Mouse (Mus musculus) embryo, embryonic 10.5 days (tissue): Measurements from ENCODE around the gene 2610008E11Rik.
"Not testable (repeated sequence)": the region's sequence is repeated elsewhere in the genome, so short reads cannot be mapped to it uniquely, and the experiment has no call there.

Experiments used
- DNase-seq: peaks from one replicate; pipeline ENCODE4 v3.0.0-alpha.2; 2015; ENCODE audit warnings: low spot score

The 2610008E11Rik gene

DNA sequence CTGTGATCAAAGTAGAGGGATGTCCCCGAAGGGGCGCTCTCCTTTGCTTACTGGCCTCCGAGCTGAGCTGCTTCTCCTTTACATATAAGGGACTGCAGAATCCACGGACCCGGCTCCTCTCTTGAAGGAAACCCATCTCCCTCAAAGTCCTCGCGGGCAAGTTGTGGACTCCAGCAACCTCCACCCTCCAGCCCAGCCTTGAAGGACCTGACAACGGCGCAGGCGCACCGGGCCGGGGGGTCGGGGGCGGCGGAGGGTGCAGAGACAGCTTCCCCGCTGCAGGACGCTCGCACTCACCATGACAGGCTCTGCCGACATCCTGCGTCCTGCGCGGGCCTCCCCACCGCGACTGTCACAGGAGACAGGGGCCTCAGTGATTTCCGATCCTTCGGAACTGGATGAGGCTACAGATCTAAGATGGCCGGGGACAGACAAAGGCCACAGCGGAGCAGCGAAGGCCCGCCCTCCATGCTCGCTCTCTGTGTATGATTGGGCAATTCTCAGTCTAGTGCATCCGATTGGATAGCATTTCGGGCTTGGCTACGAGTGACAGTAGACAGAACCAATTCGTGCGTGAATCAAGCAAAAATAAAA lies at the start of gene 2610008E11Rik:
TSS of gene 2610008E11Rik (minus strand) at position 440 of the 594 bp plus-strand sequence.
- peak; percentile 97 for DNase-seq

DNA sequence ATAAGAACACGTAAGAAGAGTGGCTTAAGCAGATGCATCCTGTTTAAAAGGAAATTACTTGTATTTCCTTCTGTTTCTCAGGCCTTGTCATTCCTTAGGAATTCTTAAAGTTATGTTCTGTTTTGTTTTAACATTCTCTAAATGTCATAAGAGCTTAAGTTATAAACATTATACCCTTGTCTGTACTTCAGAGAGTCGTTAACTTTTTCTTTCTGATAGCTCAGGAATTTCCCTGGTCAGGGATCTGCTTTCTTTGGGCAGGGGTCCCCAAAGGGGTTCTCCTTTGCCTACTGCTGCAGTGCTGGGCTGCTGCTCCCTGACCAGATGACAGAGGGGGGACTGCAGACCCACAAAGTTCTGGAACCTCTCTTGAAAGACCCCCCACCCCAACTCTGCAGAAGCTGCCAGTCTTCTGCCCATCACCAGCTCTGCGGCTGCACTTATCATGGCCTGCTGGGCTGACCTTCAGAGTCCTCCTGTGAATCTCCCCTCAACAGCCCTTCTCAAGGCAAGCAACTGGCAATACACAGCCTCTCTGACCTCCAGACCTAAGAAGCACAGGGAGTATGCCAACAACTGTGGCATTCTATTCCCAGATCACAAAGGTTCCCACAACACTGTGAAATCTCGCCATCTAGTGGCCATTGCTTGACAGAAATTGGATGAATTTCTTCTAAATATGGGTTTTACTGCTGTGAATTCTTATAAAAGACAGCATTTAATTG lies 18.9 kb upstream of the 2610008E11Rik start:
- DNase-seq: peak; percentile 90

DNA sequence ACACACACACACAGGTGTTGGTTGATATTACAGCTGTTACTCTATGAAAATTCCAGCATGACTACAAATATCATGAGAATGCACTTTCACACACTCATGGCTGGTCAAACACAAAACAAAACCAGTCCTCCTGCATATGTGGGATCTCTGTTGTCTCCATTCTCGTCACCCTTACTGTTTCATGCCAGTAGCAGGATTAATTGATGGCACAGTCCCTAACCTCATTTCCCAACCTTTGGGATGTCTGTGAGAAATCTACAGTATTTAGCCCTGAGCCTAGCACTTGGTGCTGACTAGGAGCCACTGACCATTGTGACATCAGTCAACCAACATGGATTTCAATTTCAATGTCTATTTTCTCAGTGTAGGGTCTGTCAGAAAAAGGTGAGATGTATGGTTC lies 17.7 kb upstream of the 2610008E11Rik start:
- no peak for DNase-seq

DNA sequence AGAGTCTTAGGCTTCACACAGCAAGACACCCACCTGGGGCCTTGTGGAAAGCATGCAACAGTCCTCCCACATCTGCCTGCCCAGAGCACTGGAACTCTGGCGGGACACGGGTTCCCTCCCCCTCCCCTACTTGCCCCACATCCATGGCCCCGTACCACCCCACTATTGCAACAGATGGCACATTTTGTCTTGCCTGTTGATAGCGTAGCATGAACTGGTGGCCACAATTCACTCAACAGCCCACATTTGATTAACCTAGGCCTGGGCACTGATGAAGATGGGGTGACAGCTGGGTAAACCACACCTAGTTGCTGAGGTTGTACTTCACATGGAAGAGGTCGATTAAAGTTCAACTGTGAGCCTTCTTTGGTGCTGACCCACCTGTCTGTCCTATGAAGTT lies 13.1 kb upstream of the 2610008E11Rik start:
- DNase-seq: no peak

DNA sequence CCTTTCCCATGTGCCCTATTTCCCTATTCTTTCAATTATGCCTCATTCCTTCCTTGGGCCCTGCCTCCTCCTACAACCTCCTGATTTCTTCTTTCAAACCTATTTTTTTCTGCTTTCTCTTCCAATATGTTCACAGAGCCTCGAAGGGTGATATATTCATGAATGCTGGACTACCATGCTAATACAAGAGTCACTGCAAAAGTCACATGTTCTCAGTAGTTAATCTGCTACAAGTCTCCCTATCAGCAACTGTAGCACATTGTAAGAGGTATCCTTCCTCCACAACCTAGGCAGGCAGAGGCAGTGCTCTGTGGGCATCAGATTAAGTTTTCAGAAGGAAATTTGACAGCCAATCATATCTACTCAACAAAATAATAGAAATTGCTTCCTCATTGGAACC lies 11.8 kb upstream of the 2610008E11Rik start:
- DNase-seq: no peak

DNA sequence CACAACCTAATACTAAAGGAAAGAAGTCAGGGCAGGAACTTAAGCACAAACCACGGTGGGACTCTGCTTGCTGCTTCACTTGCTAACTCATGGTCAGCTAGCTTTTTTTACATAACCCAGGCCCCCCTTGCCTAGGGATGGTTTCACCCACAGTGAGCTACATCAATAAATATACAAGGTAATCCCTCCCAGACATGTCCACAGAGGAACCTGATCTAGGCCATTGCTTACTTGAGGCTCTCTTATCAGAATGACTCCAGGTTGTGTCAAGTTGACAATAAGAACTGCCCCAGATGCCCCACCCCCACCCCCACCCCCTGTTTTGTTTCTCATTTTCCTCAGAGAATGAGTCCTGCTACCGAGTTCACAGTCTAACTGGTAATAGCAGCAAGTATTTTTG lies 10.1 kb upstream of the 2610008E11Rik start:
- DNase-seq: no peak

DNA sequence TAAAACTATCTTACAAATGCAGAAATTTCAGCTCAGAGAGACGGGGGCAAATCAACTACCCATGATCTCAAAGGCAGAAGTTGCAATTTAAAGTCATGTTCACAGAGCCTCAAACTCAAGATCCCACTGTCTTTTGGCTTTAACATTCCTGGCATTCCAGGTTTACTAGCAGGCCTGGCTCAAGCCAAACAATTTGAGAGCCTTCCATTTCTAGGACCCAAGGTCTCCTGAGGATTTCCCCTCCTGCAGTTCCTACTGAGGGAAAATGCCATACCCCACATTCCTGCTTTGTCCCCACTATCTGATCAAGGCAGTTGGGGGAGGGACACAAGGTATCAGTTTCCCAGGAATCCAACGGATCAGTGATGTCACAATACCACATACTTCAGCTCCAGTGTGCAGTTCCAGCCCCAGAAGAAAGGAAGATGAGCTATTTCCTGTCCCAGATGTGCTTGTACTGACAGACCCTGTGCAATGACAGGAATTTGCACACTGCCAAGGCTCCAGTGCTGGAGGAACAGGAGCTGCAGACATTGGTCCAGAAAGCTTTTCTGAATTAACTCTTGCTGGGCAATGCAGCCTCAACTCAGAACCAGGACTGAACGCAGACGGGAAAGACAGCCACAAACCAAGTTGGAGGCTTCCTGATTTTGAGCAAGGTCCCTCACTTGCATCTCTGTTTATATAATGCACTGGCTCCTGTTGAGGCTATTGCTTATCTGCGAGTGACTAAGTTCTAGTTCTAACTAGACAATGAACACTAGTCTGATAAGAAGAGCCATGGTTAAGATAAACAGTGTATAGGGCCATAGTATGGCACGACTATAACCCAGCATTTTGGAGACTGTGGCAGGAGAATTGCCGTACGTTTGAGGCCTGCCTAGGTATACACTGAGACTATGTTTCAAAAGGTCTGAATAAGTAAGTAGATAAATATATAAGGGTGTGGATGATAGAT lies 9.2 kb upstream of the 2610008E11Rik start:
- DNase-seq: peak; percentile 33

DNA sequence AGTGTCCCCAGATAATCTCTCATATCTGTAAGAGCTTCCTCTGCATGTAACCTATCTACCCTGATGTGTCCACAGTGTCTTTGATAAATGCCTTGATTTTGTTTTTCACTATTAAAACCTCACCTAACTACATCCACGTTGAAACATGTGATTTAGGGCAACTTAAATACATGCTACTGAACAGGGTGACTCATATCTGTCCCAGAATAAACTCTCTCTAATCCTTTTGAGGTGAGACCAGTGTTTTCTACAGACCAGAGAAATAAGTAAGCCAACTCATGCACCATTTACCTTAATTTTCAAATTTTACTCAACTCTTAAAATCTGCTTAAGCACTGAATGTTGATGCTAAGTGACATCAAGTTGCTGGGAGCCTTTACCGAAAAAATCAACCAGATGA lies 694 bp downstream of the 2610008E11Rik start:
- no peak for DNase-seq

DNA sequence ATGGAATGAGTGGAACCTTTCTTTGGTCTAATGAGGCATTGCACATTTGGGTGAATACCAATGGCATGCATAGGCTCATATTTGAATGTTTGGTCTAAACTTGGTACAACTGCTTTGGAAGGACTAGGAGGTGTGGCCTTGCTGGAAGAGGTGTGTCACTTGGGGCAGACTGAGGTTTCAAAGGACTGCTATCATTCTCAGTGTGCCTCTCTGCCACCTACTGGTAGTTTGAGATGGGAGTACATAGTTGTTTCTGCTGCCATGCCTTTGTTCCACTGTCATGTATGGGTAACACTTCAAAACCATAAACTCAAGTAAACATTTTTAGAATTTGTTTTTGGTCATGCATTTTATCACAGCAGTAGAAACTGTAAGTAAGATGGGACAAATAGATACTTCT lies 5.7 kb downstream of the 2610008E11Rik start:
- no peak for DNase-seq

DNA sequence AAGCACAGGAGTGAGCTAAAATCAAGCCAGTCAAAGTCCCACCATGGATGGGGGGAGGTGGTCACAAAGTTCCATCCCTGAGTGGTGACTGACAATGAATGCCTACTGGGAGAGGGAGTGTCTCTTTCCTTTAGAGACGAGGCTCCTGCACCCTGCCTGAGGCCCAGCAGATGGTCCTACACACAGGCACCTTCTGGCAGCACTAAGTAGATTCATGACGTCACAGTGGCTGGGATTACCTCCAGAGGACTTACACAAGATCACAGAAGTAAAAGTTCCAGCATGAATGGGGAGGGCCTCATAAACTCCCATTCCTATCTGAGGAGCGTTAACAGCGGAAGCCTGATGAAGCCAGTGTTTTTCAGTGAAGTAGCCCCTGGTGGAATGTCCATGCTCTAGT lies 8.4 kb downstream of the 2610008E11Rik start:
- DNase-seq: no peak

DNA sequence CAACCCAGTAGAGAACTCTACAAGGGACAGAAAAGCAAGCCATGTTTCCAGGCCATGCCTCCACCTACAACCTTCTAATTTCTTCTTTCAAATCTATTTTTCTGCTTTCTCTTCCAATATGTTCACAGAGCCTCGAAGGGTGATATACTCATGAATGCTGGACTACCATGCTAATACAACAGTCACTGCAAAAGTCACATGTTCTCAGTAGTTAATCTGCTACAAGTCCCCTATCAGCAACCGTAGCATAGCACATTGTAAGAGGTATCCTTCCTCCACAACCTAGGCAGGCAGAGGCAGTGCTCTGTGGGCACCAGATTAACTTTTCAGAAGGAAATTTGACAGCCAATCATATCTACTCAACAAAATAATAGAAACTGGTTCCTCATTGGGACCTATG lies 10.8 kb downstream of the 2610008E11Rik start:
- DNase-seq: no peak

DNA sequence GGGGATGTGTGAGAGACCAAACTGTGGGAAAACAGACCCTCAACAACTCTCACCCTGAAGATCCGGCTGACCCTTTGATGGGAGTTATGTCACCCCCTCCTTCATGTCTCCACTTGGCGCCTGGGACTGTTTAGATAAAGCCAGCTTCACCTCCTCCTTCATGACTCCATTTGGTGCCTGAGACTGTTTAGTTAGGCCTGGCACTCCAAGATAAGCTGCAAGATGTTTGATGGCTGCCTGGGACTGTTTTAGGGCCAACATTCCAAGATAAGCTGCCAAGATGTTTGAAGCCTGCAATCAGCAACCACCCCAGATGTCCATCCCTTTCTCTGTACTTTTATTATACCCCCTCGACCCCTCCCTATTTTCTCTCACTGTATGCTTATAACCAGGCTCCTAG lies 40.0 kb downstream of the 2610008E11Rik start:
- not testable (repeated sequence) for DNase-seq

DNA sequence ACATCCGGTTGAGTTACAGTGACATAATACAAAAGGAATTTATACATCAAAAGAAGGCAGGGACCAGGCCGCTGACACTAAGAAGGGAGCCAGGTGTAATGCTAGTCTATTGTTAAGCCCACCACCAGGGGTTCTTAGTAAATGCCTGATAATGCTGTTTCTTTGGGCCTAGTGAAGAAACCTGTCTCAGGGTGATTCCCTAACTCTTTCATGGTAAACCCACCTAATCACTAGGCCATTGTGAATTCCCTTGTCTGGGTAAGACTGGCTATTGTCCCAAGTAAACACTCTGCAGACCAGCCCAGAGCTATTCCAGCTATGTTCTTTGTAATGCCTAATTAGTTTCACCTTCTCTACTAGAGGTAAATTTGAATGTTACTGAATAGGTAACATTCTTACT lies 54.9 kb downstream of the 2610008E11Rik start:
- DNase-seq: not testable (repeated sequence)

DNA sequence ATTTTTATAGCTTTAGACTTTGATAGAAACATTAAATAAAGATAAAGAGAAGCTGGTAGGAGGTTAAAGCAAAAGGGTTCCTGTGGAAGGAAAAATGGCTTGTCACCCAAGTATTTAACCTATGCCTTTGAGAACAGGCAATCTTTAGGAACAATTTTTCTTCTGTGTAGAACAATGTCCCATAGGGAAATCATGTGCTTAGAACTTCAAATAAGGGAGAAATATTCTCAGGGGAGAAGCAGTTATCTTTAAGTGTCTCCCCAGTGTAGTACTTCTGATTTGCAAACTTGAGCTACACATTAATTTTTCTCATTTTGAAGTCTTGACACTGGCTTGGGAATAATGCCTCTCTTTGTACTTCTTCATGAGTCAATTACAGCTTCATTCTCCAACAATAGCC lies 69.0 kb downstream of the 2610008E11Rik start, which contains the start of gene Olfr57:
TSS of gene Olfr57 (plus strand) at position 301 of the 400 bp plus-strand sequence.
- DNase-seq: no peak
